Mouse (Mus musculus): Measurements from ENCODE around the gene Fhad1. TPM values are rescaled to one million over a fixed set of nuclear protein-coding genes. Genes with fewer than 3 reads are reported as not detected.

The Fhad1 gene
- polyA plus RNA-seq, 1 experiment, result 0.07 TPM

- Histone ChIP-seq H3ac (ENCODE audit: control insufficient read depth, insufficient read length, low read depth) (no peak overlapping the region), H3K27me3 (ENCODE audit: control insufficient read depth, insufficient read depth, insufficient read length) (peaks cover 10% of the 10 kb centered on the region), H3K36me3 (ENCODE audit: control insufficient read depth, insufficient read depth) (no peaks in the 10 kb centered on the region), H3K79me2 (ENCODE audit: control insufficient read depth, insufficient read depth) (no peaks in the 10 kb centered on the region), H3K4me3 (ENCODE audit: insufficient read depth, poor library complexity, severe bottlenecking) (no peak overlapping the region), H3K79me3 (ENCODE audit: low read depth) (no peaks in the 10 kb centered on the region)
- TF ChIP-seq CTCF (IDR thresholded peaks at IDR 0.05; ENCODE audit: control insufficient read depth, insufficient read depth, insufficient read length) (no peak), FOSL1 (IDR thresholded peaks at IDR 0.05; ENCODE audit: insufficient read depth, low read length, poor library complexity, severe bottlenecking) (no peak), MAX (IDR thresholded peaks at IDR 0.05) (no peak), MYOD1 (IDR thresholded peaks at IDR 0.05; ENCODE audit: control insufficient read depth, insufficient read length, low read depth) (no peak), MYOG (IDR thresholded peaks at IDR 0.05; ENCODE audit: control insufficient read depth, extremely low read depth, insufficient read length) (no peak), USF1 (IDR thresholded peaks at IDR 0.05; ENCODE audit: low read depth) (no peak), CEBPB (IDR thresholded peaks at IDR 0.05; ENCODE audit: low read depth) (no peak)
Observed at GRCm38 (mm10) chr4:141992530-141993204, 22.2 kb downstream of the Fhad1 start.

GRCm38 (mm10) chr4:141988178-141988577 lies 26.7 kb downstream of the Fhad1 start:
- Histone ChIP-seq H3K79me2 (ENCODE audit: control insufficient read depth, insufficient read depth) (no peaks in the 10 kb centered on the region), H3K4me3 (ENCODE audit: insufficient read depth, poor library complexity, severe bottlenecking) (no peak overlapping the region)

GRCm38 (mm10) chr4:141983689-141984088 lies 31.2 kb downstream of the Fhad1 start:
- TF ChIP-seq CTCF (IDR thresholded peaks at IDR 0.05; ENCODE audit: control insufficient read depth, insufficient read depth, insufficient read length) (no peak), MYOD1 (IDR thresholded peaks at IDR 0.05; ENCODE audit: control insufficient read depth, insufficient read length, low read depth) (no peak), MAX (IDR thresholded peaks at IDR 0.05) (no peak), CEBPB (IDR thresholded peaks at IDR 0.05; ENCODE audit: low read depth) (no peak), FOSL1 (IDR thresholded peaks at IDR 0.05; ENCODE audit: insufficient read depth, low read length, poor library complexity, severe bottlenecking) (no peak), USF1 (IDR thresholded peaks at IDR 0.05; ENCODE audit: low read depth) (no peak)

More at GRCm38 (mm10) chr4:141988178-141988577, 26.7 kb downstream of the Fhad1 start:
- TF ChIP-seq MYOG (IDR thresholded peaks at IDR 0.05; ENCODE audit: control insufficient read depth, extremely low read depth, insufficient read length) (no peak), USF1 (IDR thresholded peaks at IDR 0.05; ENCODE audit: low read depth) (no peak)
- no peaks in the 10 kb centered on the region for H3K36me3 ChIP-seq (ENCODE audit: control insufficient read depth, insufficient read depth)
- no peaks in the 10 kb centered on the region for H3K79me3 ChIP-seq (ENCODE audit: low read depth)
- peaks cover 10% of the 10 kb centered on the region for H3K27me3 ChIP-seq (ENCODE audit: control insufficient read depth, insufficient read depth, insufficient read length)
- H3ac ChIP-seq (ENCODE audit: control insufficient read depth, insufficient read length, low read depth), result no peak overlapping the region

GRCm38 (mm10) chr4:141981475-141981874 lies 33.4 kb downstream of the Fhad1 start:
- H3ac ChIP-seq (ENCODE audit: control insufficient read depth, insufficient read length, low read depth), result no peak overlapping the region
- no peaks in the 10 kb centered on the region for H3K79me2 ChIP-seq (ENCODE audit: control insufficient read depth, insufficient read depth)
- H3K36me3 ChIP-seq (ENCODE audit: control insufficient read depth, insufficient read depth), result no peaks in the 10 kb centered on the region
- TF ChIP-seq MYOD1 (IDR thresholded peaks at IDR 0.05; ENCODE audit: control insufficient read depth, insufficient read length, low read depth) (no peak), USF1 (IDR thresholded peaks at IDR 0.05; ENCODE audit: low read depth) (no peak), CEBPB (IDR thresholded peaks at IDR 0.05; ENCODE audit: low read depth) (no peak), CTCF (IDR thresholded peaks at IDR 0.05; ENCODE audit: control insufficient read depth, insufficient read depth, insufficient read length) (no peak), MAX (IDR thresholded peaks at IDR 0.05) (no peak), FOSL1 (IDR thresholded peaks at IDR 0.05; ENCODE audit: insufficient read depth, low read length, poor library complexity, severe bottlenecking) (no peak), MYOG (IDR thresholded peaks at IDR 0.05; ENCODE audit: control insufficient read depth, extremely low read depth, insufficient read length) (no peak)
- H3K4me3 ChIP-seq (ENCODE audit: insufficient read depth, poor library complexity, severe bottlenecking), result no peak overlapping the region
- no peaks in the 10 kb centered on the region for H3K79me3 ChIP-seq (ENCODE audit: low read depth)
- H3K27me3 ChIP-seq (ENCODE audit: control insufficient read depth, insufficient read depth, insufficient read length), result no peaks in the 10 kb centered on the region

More at GRCm38 (mm10) chr4:141983689-141984088, 31.2 kb downstream of the Fhad1 start:
- Histone ChIP-seq H3K27me3 (ENCODE audit: control insufficient read depth, insufficient read depth, insufficient read length) (no peaks in the 10 kb centered on the region), H3K79me2 (ENCODE audit: control insufficient read depth, insufficient read depth) (no peaks in the 10 kb centered on the region), H3ac (ENCODE audit: control insufficient read depth, insufficient read length, low read depth) (no peak overlapping the region), H3K36me3 (ENCODE audit: control insufficient read depth, insufficient read depth) (no peaks in the 10 kb centered on the region), H3K4me3 (ENCODE audit: insufficient read depth, poor library complexity, severe bottlenecking) (no peak overlapping the region), H3K79me3 (ENCODE audit: low read depth) (no peaks in the 10 kb centered on the region)

GRCm38 (mm10) chr4:141978582-141978981 lies 36.3 kb downstream of the Fhad1 start:
- no peaks in the 10 kb centered on the region for H3K79me3 ChIP-seq (ENCODE audit: low read depth)
- H3K4me3 ChIP-seq (ENCODE audit: insufficient read depth, poor library complexity, severe bottlenecking), result no peak overlapping the region
- TF ChIP-seq MYOD1 (IDR thresholded peaks at IDR 0.05; ENCODE audit: control insufficient read depth, insufficient read length, low read depth), result no peak
- no peak for TF ChIP-seq CTCF (IDR thresholded peaks at IDR 0.05; ENCODE audit: control insufficient read depth, insufficient read depth, insufficient read length)
- no peak for TF ChIP-seq MAX (IDR thresholded peaks at IDR 0.05)
- TF ChIP-seq FOSL1 (IDR thresholded peaks at IDR 0.05; ENCODE audit: insufficient read depth, low read length, poor library complexity, severe bottlenecking), result no peak
- H3K36me3 ChIP-seq (ENCODE audit: control insufficient read depth, insufficient read depth), result no peaks in the 10 kb centered on the region
- H3K27me3 ChIP-seq (ENCODE audit: control insufficient read depth, insufficient read depth, insufficient read length), result no peaks in the 10 kb centered on the region
- no peak overlapping the region for H3ac ChIP-seq (ENCODE audit: control insufficient read depth, insufficient read length, low read depth)
- no peaks in the 10 kb centered on the region for H3K79me2 ChIP-seq (ENCODE audit: control insufficient read depth, insufficient read depth)

- TF ChIP-seq MYOD1 (IDR thresholded peaks at IDR 0.05; ENCODE audit: control insufficient read depth, insufficient read length, low read depth) (no peak), CEBPB (IDR thresholded peaks at IDR 0.05; ENCODE audit: low read depth) (no peak), FOSL1 (IDR thresholded peaks at IDR 0.05; ENCODE audit: insufficient read depth, low read length, poor library complexity, severe bottlenecking) (no peak), USF1 (IDR thresholded peaks at IDR 0.05; ENCODE audit: low read depth) (no peak), MAX (IDR thresholded peaks at IDR 0.05) (no peak), MYOG (IDR thresholded peaks at IDR 0.05; ENCODE audit: control insufficient read depth, extremely low read depth, insufficient read length) (no peak), CTCF (IDR thresholded peaks at IDR 0.05; ENCODE audit: control insufficient read depth, insufficient read depth, insufficient read length) (no peak)
- Histone ChIP-seq H3K4me3 (ENCODE audit: insufficient read depth, poor library complexity, severe bottlenecking) (no peak overlapping the region), H3K36me3 (ENCODE audit: control insufficient read depth, insufficient read depth) (no peaks in the 10 kb centered on the region), H3K27me3 (ENCODE audit: control insufficient read depth, insufficient read depth, insufficient read length) (no peaks in the 10 kb centered on the region), H3K79me2 (ENCODE audit: control insufficient read depth, insufficient read depth) (no peaks in the 10 kb centered on the region), H3K79me3 (ENCODE audit: low read depth) (no peaks in the 10 kb centered on the region), H3ac (ENCODE audit: control insufficient read depth, insufficient read length, low read depth) (no peak overlapping the region)
Observed at GRCm38 (mm10) chr4:141977346-141977745, 37.5 kb downstream of the Fhad1 start.

All from C2C12 (cell line).